Mouse (Mus musculus) forebrain, embryonic 16.5 days (tissue): Measurements from ENCODE around the gene Sh3pxd2a. TPM values are rescaled to one million over a fixed set of nuclear protein-coding genes. Genes with fewer than 3 reads are reported as not detected.
A peak's percentile ranks its signal among the peaks of the same experiment; 100 is the strongest.

Experiments used
- ATAC-seq: fragments of 200-750 bp; cut with Nextera tagmentation; 2 replicates; pipeline ENCODE4 v1.8.0; 2017; ENCODE audit warnings: mild to moderate bottlenecking, moderate library complexity
- H3K27ac ChIP-seq: fragments of 300-500 bp; sonication (generic); 2 replicates; pipeline ENCODE4 v1.5.1; 2014; ENCODE audit warnings: low read length, control low read depth
- H3K27me3 ChIP-seq: fragments of 300-500 bp; sonication (generic); replicated peaks from 2 replicates; pipeline ENCODE4 v1.6.1; 2014; ENCODE audit warnings: low read length; ENCODE audit not compliant: control insufficient read depth, insufficient read depth
- H3K36me3 ChIP-seq: fragments of 300-500 bp; sonication (generic); 2 replicates; pipeline ENCODE4 v1.6.1; 2014; ENCODE audit not compliant: control insufficient read depth, insufficient read depth
- H3K4me1 ChIP-seq: fragments of 300-500 bp; sonication (generic); replicated peaks from 2 replicates; pipeline ENCODE4 v1.6.1; 2014; ENCODE audit warnings: low read length; ENCODE audit not compliant: control insufficient read depth, insufficient read depth
- H3K4me2 ChIP-seq: fragments of 300-500 bp; sonication (generic); 2 replicates; pipeline ENCODE4 v1.6.1; 2014; ENCODE audit warnings: mild to moderate bottlenecking, low read length, control low read depth
- H3K4me3 ChIP-seq: fragments of 300-500 bp; sonication (generic); replicated peaks from 2 replicates; pipeline ENCODE4 v1.5.1; 2014; ENCODE audit warnings: mild to moderate bottlenecking, low read length, control low read depth
- H3K9ac ChIP-seq: fragments of 300-500 bp; sonication (generic); replicated peaks from 2 replicates; pipeline ENCODE4 v1.6.1; 2014; ENCODE audit warnings: low read depth, low read length, control low read depth
- H3K9me3 ChIP-seq: fragments of 300-500 bp; sonication (generic); 2 replicates; pipeline ENCODE4 v1.6.1; 2016; ENCODE audit warnings: low read length; ENCODE audit not compliant: control insufficient read depth
- WGBS: fragments of 180-500 bp; shearing (Covaris S2); extraction: QIAGEN DNeasy Blood & Tissue Kit; methylation state at CpG from one replicate; pipeline ENCODE4 v1.1.7; 2014; 5-methylcytosine and 5-hydroxymethylcytosine counted together
- polyA plus RNA-seq: library from polyadenylated mRNA; unstranded; fragments of >200 nt; fragmentation: Nextera tagmentation; extraction: Ambion mirVana; gene quantifications from 2 replicates; pipeline ENCODE4 v1.2.1, GENCODE M21; 2015

The Sh3pxd2a gene
- polyA plus RNA-seq, 1 experiment from 2014 or later = 2.1 TPM

GRCm38 (mm10) chr19:47493017-47493997 is 29.1 kb upstream of the Sh3pxd2a start:
- peak; percentile 51; the same call in 1 of the 2 replicates for ATAC-seq
- WGBS = 9% methylated on average over 23 of the region's 23 CpGs

GRCm38 (mm10) chr19:47492422-47492821 is 28.2 kb upstream of the Sh3pxd2a start:
- Histone ChIP-seq H3K9ac (no peak overlapping the region), H3K4me1 (peaks cover 16% of the 10 kb centered on the region), H3K27me3 (no peaks in the 10 kb centered on the region), H3K4me3 (no peak overlapping the region), H3K27ac (no peak overlapping the region), H3K9me3 (0 out of 2 replicates have a peak, but pooled peaks cover 2% of the 10 kb centered on the region), H3K4me2 (no peak overlapping the region), H3K36me3 (no peaks in the 10 kb centered on the region)
- WGBS = 15% methylated on average over 6 of the region's 6 CpGs
- no peak for ATAC-seq

More at GRCm38 (mm10) chr19:47493017-47493997, 29.1 kb upstream of the Sh3pxd2a start:
- H3K4me3 ChIP-seq = peak overlapping the region; percentile 5; the same call in 1 of the 2 replicates
- peak overlapping the region; percentile 37 for H3K4me2 ChIP-seq
- peaks cover 16% of the 10 kb centered on the region for H3K4me1 ChIP-seq
- peak overlapping the region; percentile 41 for H3K9ac ChIP-seq
- no peaks in the 10 kb centered on the region for H3K36me3 ChIP-seq
- H3K27ac ChIP-seq = no peak overlapping the region; the same call in 1 of the 2 replicates
- H3K27me3 ChIP-seq = no peaks in the 10 kb centered on the region
- H3K9me3 ChIP-seq = 0 out of 2 replicates have a peak, but pooled peaks cover 2% of the 10 kb centered on the region

- 0 out of 2 replicates have a peak, but pooled peaks cover 2% of the 10 kb centered on the region for H3K9me3 ChIP-seq
- no peak overlapping the region for H3K4me3 ChIP-seq
- peaks cover 16% of the 10 kb centered on the region for H3K4me1 ChIP-seq
- no peaks in the 10 kb centered on the region for H3K36me3 ChIP-seq
- no peak overlapping the region for H3K4me2 ChIP-seq
- H3K27me3 ChIP-seq = no peaks in the 10 kb centered on the region
- H3K9ac ChIP-seq = no peak overlapping the region
- 56% methylated on average over 2 of the region's 2 CpGs for WGBS
- no peak for ATAC-seq
- H3K27ac ChIP-seq = no peak overlapping the region
Observed at GRCm38 (mm10) chr19:47491853-47492252, 27.7 kb upstream of the Sh3pxd2a start.

- Histone ChIP-seq H3K4me2 (no peak overlapping the region), H3K9me3 (0 out of 2 replicates have a peak, but pooled peaks cover 2% of the 10 kb centered on the region), H3K4me3 (no peak overlapping the region), H3K4me1 (peaks cover 21% of the 10 kb centered on the region), H3K27me3 (no peaks in the 10 kb centered on the region), H3K36me3 (no peaks in the 10 kb centered on the region), H3K27ac (no peak overlapping the region), H3K9ac (no peak overlapping the region)
- 87% methylated on average over 3 of the region's 3 CpGs for WGBS
- ATAC-seq = no peak
Observed at GRCm38 (mm10) chr19:47489233-47489632, 25.0 kb upstream of the Sh3pxd2a start.

- Histone ChIP-seq H3K9me3 (0 out of 2 replicates have a peak, but pooled peaks cover 2% of the 10 kb centered on the region), H3K4me3 (no peak overlapping the region), H3K27me3 (no peaks in the 10 kb centered on the region), H3K4me1 (peaks cover 15% of the 10 kb centered on the region), H3K4me2 (no peak overlapping the region), H3K27ac (no peak overlapping the region), H3K36me3 (no peaks in the 10 kb centered on the region), H3K9ac (no peak overlapping the region)
- no peak for ATAC-seq
- WGBS = 44% methylated on average over 4 of the region's 4 CpGs
Observed at GRCm38 (mm10) chr19:47488250-47488649, 24.0 kb upstream of the Sh3pxd2a start.

- no peak overlapping the region for H3K4me2 ChIP-seq
- no peaks in the 10 kb centered on the region for H3K36me3 ChIP-seq
- H3K9ac ChIP-seq = no peak overlapping the region
- H3K27me3 ChIP-seq = no peaks in the 10 kb centered on the region
- H3K4me1 ChIP-seq = peaks cover 8% of the 10 kb centered on the region; the same call in 1 of the 2 replicates
- H3K9me3 ChIP-seq = 0 out of 2 replicates have a peak, but pooled peaks cover 2% of the 10 kb centered on the region
- H3K4me3 ChIP-seq = no peak overlapping the region
- 88% methylated on average over 9 of the region's 9 CpGs for WGBS
- H3K27ac ChIP-seq = no peak overlapping the region
- no peak for ATAC-seq
Observed at GRCm38 (mm10) chr19:47487572-47487971, 23.4 kb upstream of the Sh3pxd2a start.

GRCm38 (mm10) chr19:47485997-47486566 is 21.9 kb upstream of the Sh3pxd2a start:
- Histone ChIP-seq H3K4me3 (no peak overlapping the region), H3K36me3 (no peaks in the 10 kb centered on the region), H3K9me3 (peaks cover 6% of the 10 kb centered on the region), H3K9ac (no peak overlapping the region), H3K27me3 (no peaks in the 10 kb centered on the region), H3K4me1 (peaks cover 7% of the 10 kb centered on the region; the same call in 1 of the 2 replicates), H3K27ac (peak overlapping the region; percentile 23; the same call in 1 of the 2 replicates), H3K4me2 (no peak overlapping the region)
- no peak; the same call in 1 of the 2 replicates for ATAC-seq
- 49% methylated on average over 9 of the region's 9 CpGs for WGBS

GRCm38 (mm10) chr19:47484110-47484509 is 19.9 kb upstream of the Sh3pxd2a start:
- WGBS = 78% methylated on average over 3 of the region's 3 CpGs
- peak overlapping the region; percentile 14; the same call in 1 of the 2 replicates for H3K27ac ChIP-seq

GRCm38 (mm10) chr19:47483346-47483745 is 19.1 kb upstream of the Sh3pxd2a start:
- WGBS = 62% methylated on average over 3 of the region's 3 CpGs
- no peak overlapping the region for H3K27ac ChIP-seq
- H3K9ac ChIP-seq = no peak overlapping the region
- H3K36me3 ChIP-seq = no peaks in the 10 kb centered on the region
- ATAC-seq = no peak
- H3K4me1 ChIP-seq = peaks cover 7% of the 10 kb centered on the region; the same call in 1 of the 2 replicates
- H3K4me3 ChIP-seq = no peak overlapping the region
- no peak overlapping the region for H3K4me2 ChIP-seq
- H3K27me3 ChIP-seq = no peaks in the 10 kb centered on the region
- peaks cover 4% of the 10 kb centered on the region for H3K9me3 ChIP-seq

More at GRCm38 (mm10) chr19:47484110-47484509, 19.9 kb upstream of the Sh3pxd2a start:
- no peak overlapping the region for H3K4me2 ChIP-seq
- no peak overlapping the region for H3K4me3 ChIP-seq
- ATAC-seq = peak; percentile 84
- peaks cover 7% of the 10 kb centered on the region; the same call in 1 of the 2 replicates for H3K4me1 ChIP-seq
- no peaks in the 10 kb centered on the region for H3K36me3 ChIP-seq
- peaks cover 4% of the 10 kb centered on the region for H3K9me3 ChIP-seq
- H3K27me3 ChIP-seq = no peaks in the 10 kb centered on the region
- no peak overlapping the region for H3K9ac ChIP-seq
